Mouse (Mus musculus): ENCODE measurements around the gene Fto. TPM values are rescaled to one million over a fixed set of nuclear protein-coding genes. Genes with fewer than 3 reads are reported as not detected.

Fto gene
- total RNA-seq, 1 experiment: 16.8 TPM

DNA sequence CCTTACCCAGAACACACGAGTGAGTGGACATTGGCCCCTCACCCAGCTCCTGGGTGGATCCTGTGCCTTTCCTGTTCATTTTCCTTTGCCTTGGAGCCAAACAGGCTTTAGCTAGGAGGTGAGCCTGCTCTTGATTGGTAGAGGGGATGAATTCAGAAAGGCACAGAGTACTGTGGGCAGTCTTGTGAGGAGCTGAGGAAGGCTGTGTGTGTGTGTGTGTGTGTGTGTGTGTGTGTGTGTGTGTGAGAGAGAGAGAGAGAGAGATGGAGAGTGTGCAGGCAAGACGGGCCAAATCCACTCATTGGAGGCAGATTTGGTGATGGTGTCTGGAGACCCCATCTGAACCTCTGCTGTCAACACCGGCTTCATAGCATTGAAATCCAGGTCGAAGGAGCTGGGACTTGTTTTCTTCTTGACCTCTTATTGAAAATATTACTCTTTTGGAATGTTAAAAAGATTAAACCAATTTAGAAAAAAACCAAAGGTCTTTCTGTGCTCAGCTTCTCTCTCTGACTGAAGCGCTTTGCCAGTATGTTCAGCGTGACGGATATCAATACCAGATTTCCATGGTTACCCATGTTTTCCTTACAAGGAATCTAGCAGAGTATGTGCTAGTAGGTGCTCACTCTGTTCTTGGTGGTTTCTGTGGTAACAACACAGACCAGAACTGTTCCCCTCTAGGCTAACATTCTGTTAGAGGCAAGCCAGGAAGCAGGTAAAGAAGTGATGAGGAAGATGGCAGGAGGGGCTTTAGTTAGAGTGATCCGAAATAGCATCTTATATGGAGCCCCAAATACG is 59.7 kb downstream of the Fto start:
- in situ Hi-C loops (cut with MboI; ENCODE audit: low sequenced_read_pairs in 2 of 2, unreplicated experiment in 2 of 2): no loop called here
- peaks cover 6 to 8% of the 10 kb centered on the region in 2 experiments; a peak in 1 of 4 replicates for H3K4me1 ChIP-seq (ENCODE audit: control insufficient read depth in 2 of 2, insufficient read depth in 2 of 2, low read length in 2 of 2, poor library complexity in 1 of 2)
- H3K9me3 ChIP-seq (ENCODE audit: control insufficient read depth, insufficient read depth, low read depth, low read length): no peaks in the 10 kb centered on the region

DNA sequence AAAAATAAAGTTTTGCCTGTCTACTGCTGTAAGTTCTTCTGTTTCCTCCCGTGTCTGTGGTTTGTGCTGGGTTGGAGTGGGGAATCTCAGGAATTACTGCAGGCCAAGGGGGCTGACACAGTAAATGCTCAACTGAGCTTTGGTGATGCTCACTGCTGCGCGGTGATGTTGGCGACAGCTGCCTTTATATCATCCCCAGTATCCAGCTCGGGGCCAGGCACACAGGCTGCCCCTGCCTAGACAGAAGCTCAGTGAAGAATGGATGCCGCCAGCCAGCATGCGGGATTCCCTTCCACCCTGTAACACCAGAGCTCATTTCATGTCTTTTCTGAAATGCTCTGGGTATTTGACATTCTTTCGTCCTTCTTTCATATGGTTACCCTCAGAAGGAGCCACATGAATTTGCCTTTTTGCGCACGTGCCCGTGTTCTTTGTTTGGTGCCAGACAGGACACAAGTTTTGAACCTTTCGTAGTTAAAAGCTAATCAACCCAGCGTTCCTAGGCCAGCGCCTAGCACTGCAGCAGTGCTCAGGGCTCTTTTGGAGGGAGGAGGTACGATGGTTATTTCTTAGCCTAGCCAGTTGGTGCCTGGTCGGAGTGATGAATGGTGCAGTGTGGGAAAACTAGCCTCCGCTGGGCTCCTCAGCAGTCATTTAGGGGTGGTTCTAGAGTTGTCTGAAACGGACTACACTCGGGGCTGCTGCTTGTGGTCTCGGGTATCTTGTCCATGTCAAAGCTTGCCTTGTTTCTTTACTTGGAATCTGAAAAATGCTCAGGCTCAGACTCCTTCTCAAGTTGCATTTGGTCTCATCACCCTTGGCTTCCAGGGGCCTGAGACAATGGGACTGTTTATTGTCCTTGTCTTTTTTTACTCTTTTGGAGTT is 62.0 kb downstream of the Fto start:
- in situ Hi-C loops (cut with MboI; ENCODE audit: low sequenced_read_pairs in 2 of 2, unreplicated experiment in 2 of 2): no loop called here

More for the DNA sequence above, 59.7 kb downstream of the Fto start:
- TF ChIP-seq CHD2 (IDR thresholded peaks at IDR 0.05; ENCODE audit: low read depth, low read length): no peak
- no peak for TF ChIP-seq ZNF384 (IDR thresholded peaks at IDR 0.05; ENCODE audit: low read depth, low read length)
- no peak for TF ChIP-seq HCFC1 (IDR thresholded peaks at IDR 0.05; ENCODE audit: borderline replicate concordance, insufficient read depth, low read length)
- no peak for TF ChIP-seq ZC3H11A (IDR thresholded peaks at IDR 0.05; ENCODE audit: borderline replicate concordance, low read depth, low read length)
- no peak overlapping the region for H3K4me3 ChIP-seq (ENCODE audit: insufficient read depth in 1 of 2, low read depth in 1 of 2, low read length in 2 of 2, poor library complexity in 1 of 2, severe bottlenecking in 1 of 2)
- no peak overlapping the region for H3K27ac ChIP-seq (ENCODE audit: insufficient read depth, low read depth, low read length, poor library complexity, severe bottlenecking)
- DNase-seq (ENCODE audit: low read depth, low spot score): no peak
- no peaks in the 10 kb centered on the region for H3K36me3 ChIP-seq (ENCODE audit: control insufficient read depth, insufficient read depth, low read length, poor library complexity, severe bottlenecking)
- H3K9ac ChIP-seq (ENCODE audit: insufficient read depth, low read depth, low read length, poor library complexity, severe bottlenecking): no peak overlapping the region

DNA sequence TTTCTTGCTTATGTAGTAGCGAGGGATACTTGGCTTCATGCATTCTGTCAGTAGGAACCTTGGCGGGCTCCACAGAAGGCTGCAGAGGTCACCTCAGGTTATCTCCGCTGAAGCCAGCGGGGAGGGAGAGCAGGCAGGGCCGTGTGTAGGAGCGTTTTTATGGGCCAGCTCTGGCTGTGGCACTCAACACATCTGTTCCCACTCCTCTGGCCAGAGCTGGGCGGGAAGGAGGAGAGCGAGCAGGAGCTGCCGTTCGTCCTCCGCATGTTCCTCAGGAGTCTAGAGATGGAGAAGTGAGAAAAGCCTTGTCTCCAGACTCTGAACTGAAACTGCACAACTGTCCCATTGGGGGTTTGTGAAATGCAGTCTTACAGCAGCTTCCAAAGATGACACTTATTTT is 63.5 kb downstream of the Fto start:
- TF ChIP-seq ZC3H11A (IDR thresholded peaks at IDR 0.05; ENCODE audit: borderline replicate concordance, low read depth, low read length) (no peak), HCFC1 (IDR thresholded peaks at IDR 0.05; ENCODE audit: borderline replicate concordance, insufficient read depth, low read length) (no peak), CHD2 (IDR thresholded peaks at IDR 0.05; ENCODE audit: low read depth, low read length) (no peak), MAFK (IDR thresholded peaks at IDR 0.05; ENCODE audit: insufficient read depth, low read depth, low read length) (no peak), ZNF384 (IDR thresholded peaks at IDR 0.05; ENCODE audit: low read depth, low read length) (no peak)
- DNase-seq (ENCODE audit: low read depth, low spot score): no peak
- Histone ChIP-seq H3K9ac (ENCODE audit: insufficient read depth, low read depth, low read length, poor library complexity, severe bottlenecking) (no peak overlapping the region), H3K4me3 (ENCODE audit: insufficient read depth in 1 of 2, low read depth in 1 of 2, low read length in 2 of 2, poor library complexity in 1 of 2, severe bottlenecking in 1 of 2) (no peak overlapping the region), H3K9me3 (ENCODE audit: control insufficient read depth, insufficient read depth, low read depth, low read length) (no peaks in the 10 kb centered on the region), H3K36me3 (ENCODE audit: control insufficient read depth, insufficient read depth, low read length, poor library complexity, severe bottlenecking) (no peaks in the 10 kb centered on the region), H3K27ac (ENCODE audit: insufficient read depth, low read depth, low read length, poor library complexity, severe bottlenecking) (no peak overlapping the region), H3K4me1 (ENCODE audit: control insufficient read depth in 2 of 2, insufficient read depth in 2 of 2, low read length in 2 of 2, poor library complexity in 1 of 2) (peaks cover 6 to 8% of the 10 kb centered on the region in 2 experiments; a peak in 1 of 4 replicates)
- in situ Hi-C loops (cut with MboI; ENCODE audit: low sequenced_read_pairs in 2 of 2, unreplicated experiment in 2 of 2): no loop called here

More for the DNA sequence above, 62.0 kb downstream of the Fto start:
- Histone ChIP-seq H3K4me3 (ENCODE audit: insufficient read depth in 1 of 2, low read depth in 1 of 2, low read length in 2 of 2, poor library complexity in 1 of 2, severe bottlenecking in 1 of 2) (no peak overlapping the region), H3K9ac (ENCODE audit: insufficient read depth, low read depth, low read length, poor library complexity, severe bottlenecking) (no peak overlapping the region), H3K4me1 (ENCODE audit: control insufficient read depth in 2 of 2, insufficient read depth in 2 of 2, low read length in 2 of 2, poor library complexity in 1 of 2) (peaks cover 6 to 8% of the 10 kb centered on the region in 2 experiments; a peak in 1 of 4 replicates), H3K36me3 (ENCODE audit: control insufficient read depth, insufficient read depth, low read length, poor library complexity, severe bottlenecking) (no peaks in the 10 kb centered on the region), H3K9me3 (ENCODE audit: control insufficient read depth, insufficient read depth, low read depth, low read length) (no peaks in the 10 kb centered on the region), H3K27ac (ENCODE audit: insufficient read depth, low read depth, low read length, poor library complexity, severe bottlenecking) (no peak overlapping the region)
- TF ChIP-seq HCFC1 (IDR thresholded peaks at IDR 0.05; ENCODE audit: borderline replicate concordance, insufficient read depth, low read length) (no peak), ZNF384 (IDR thresholded peaks at IDR 0.05; ENCODE audit: low read depth, low read length) (no peak), CHD2 (IDR thresholded peaks at IDR 0.05; ENCODE audit: low read depth, low read length) (no peak), ZC3H11A (IDR thresholded peaks at IDR 0.05; ENCODE audit: borderline replicate concordance, low read depth, low read length) (no peak), MAFK (IDR thresholded peaks at IDR 0.05; ENCODE audit: insufficient read depth, low read depth, low read length) (no peak)
- no peak for DNase-seq (ENCODE audit: low read depth, low spot score)

DNA sequence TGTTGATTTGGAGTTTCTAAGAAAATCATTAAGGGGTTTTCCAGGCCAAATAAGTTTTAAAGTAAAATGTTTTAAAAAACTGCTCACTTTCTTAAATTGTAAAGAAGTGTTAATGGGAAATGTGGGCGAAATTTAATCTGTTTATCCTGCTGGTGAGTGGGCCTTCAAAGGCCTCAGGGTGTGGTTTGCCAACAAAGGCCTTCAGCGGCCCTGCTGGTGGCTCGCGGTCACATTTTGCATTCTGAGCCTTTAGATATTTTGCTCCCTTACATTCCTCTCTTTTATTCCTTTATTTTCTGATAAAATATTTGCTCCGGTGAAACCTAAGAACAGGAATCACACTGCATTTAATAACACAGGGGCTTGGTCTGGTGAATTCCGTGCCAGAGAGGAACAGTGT is 64.0 kb downstream of the Fto start:
- in situ Hi-C loops (cut with MboI; ENCODE audit: low sequenced_read_pairs in 2 of 2, unreplicated experiment in 2 of 2): no loop called here
- no peaks in the 10 kb centered on the region for H3K36me3 ChIP-seq (ENCODE audit: control insufficient read depth, insufficient read depth, low read length, poor library complexity, severe bottlenecking)
- no peak overlapping the region for H3K4me3 ChIP-seq (ENCODE audit: insufficient read depth in 1 of 2, low read depth in 1 of 2, low read length in 2 of 2, poor library complexity in 1 of 2, severe bottlenecking in 1 of 2)
- no peaks in the 10 kb centered on the region for H3K9me3 ChIP-seq (ENCODE audit: control insufficient read depth, insufficient read depth, low read depth, low read length)
- peaks cover 6 to 8% of the 10 kb centered on the region in 2 experiments; a peak in 1 of 4 replicates for H3K4me1 ChIP-seq (ENCODE audit: control insufficient read depth in 2 of 2, insufficient read depth in 2 of 2, low read length in 2 of 2, poor library complexity in 1 of 2)
- no peak for DNase-seq (ENCODE audit: low read depth, low spot score)
- TF ChIP-seq ZC3H11A (IDR thresholded peaks at IDR 0.05; ENCODE audit: borderline replicate concordance, low read depth, low read length) (no peak), HCFC1 (IDR thresholded peaks at IDR 0.05; ENCODE audit: borderline replicate concordance, insufficient read depth, low read length) (no peak), MAFK (IDR thresholded peaks at IDR 0.05; ENCODE audit: insufficient read depth, low read depth, low read length) (no peak), ZNF384 (IDR thresholded peaks at IDR 0.05; ENCODE audit: low read depth, low read length) (no peak), CHD2 (IDR thresholded peaks at IDR 0.05; ENCODE audit: low read depth, low read length) (no peak)
- H3K9ac ChIP-seq (ENCODE audit: insufficient read depth, low read depth, low read length, poor library complexity, severe bottlenecking): no peak overlapping the region
- no peak overlapping the region for H3K27ac ChIP-seq (ENCODE audit: insufficient read depth, low read depth, low read length, poor library complexity, severe bottlenecking)
